In the genomic region with DNA sequence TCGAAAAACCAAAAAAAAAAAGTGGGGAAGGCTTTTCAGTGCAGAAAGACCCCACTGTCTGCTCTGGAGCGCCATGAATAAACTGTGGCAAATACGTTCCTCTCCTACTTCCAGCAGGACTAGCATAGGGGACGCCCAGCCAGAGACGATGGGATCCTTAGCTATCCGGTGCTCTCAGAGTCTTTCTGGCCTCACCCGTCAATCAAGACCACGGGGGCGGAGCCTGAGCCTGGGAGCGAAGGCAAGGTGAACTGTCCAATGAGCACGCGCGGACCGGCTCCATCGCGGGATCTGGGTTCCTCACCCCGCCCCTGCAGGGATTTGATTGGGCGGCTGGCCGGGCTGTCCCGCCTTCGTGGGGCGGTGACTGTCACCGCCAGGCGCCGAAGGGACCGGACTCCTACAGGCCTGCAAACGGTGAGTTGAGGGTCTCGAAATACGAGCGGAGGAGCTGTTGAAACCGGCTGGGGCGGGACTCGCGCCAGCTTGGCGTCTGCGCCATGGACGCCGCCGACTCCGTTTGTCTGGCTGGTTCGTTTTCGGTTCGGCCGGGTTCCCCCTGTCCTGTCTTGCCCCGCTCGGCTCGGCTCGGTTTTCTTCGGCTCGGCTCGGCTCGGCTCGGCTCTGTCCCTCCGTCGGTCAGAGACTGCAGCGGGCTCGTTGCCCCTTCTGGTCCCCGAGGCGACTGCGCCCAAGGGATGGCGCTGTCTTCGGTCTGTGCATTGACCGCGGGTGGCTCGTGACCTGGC, we compare ENCODE assay signal across 8 mouse cellular contexts. TPM values are rescaled to one million over a fixed set of nuclear protein-coding genes. Genes with fewer than 3 reads are reported as not detected.
DNase-seq lines count a peak whose midpoint lies in the region; ATAC-seq and TF ChIP-seq lines count a peak whose summit lies in the region.

A gene (plus strand): TSS at position 350 of the 749 bp plus-strand sequence.

- DNase-seq in gastrocnemius, postnatal 10 days = peak; percentile 99
- peak; percentile 100 for DNase-seq in induced T-regulatory cell, adult 2 months (ENCODE audit: low read depth)
- DNase-seq in left cerebral cortex, adult 9 months (ENCODE audit: low spot score in 2 of 2) = peak; percentile 95 to 98
- peak; percentile 99 for DNase-seq in right cerebral cortex, postnatal 14 days
- DNase-seq in urinary bladder, postnatal 36 days (ENCODE audit: low spot score in 2 of 2) = peak; percentile 99

- ATAC-seq in activated CD4-positive, CD25-positive, alpha-beta regulatory T cell, adult 4 months = peak; percentile 94
- ATAC-seq in megakaryocyte progenitor cell, adult 5-6 weeks (replicated peaks; ENCODE audit: poor library complexity) = peak; percentile 96

- H3K4me3 ChIP-seq in cortical plate, adult 2 months (ENCODE audit: insufficient read depth, low read length) = peak within 1 kb of the TSS; percentile 70

- TF ChIP-seq POLR2A in cortical plate, adult 2 months (IDR thresholded peaks at IDR 0.05; ENCODE audit: extremely low read depth, insufficient read depth, low read length) = peak; percentile 84

- H3K27ac ChIP-seq in cortical plate, adult 2 months (ENCODE audit: insufficient read depth, low read length) = peak within 1 kb of the TSS; percentile 95

- H3K4me1 ChIP-seq in cortical plate, adult 2 months (ENCODE audit: control insufficient read depth, insufficient read depth, low read length) = peaks cover 2% of the 10 kb centered on the region; the same call in 1 of the 2 replicates

- no peak for TF ChIP-seq CTCF in cortical plate, adult 2 months (IDR thresholded peaks at IDR 0.05; ENCODE audit: extremely low read depth, insufficient read depth, low read length)

RNA-seq across cellular contexts. Expression of the gene that starts here (rescaled TPM):
- polyA plus RNA-seq in activated CD4-positive, CD25-positive, alpha-beta regulatory T cell, adult 4 months (2017; shearing (Covaris generic)) = 10 to 100 TPM; 49.5 to 56.8 TPM
- polyA plus RNA-seq in cortical plate, adult 2 months (2012; rRNA removed) = 89.9 and 97.3 TPM in 2 replicates
- total RNA-seq in gastrocnemius, postnatal 10 days (2021) = 10 to 100 TPM; 34.4 to 34.7 TPM
- total RNA-seq in megakaryocyte progenitor cell, adult 5-6 weeks (2015) = 21.8 and 25.4 TPM in 2 replicates
- 28.4 and 31.8 TPM in 2 replicates for total RNA-seq in megakaryocyte progenitor cell, adult 5-6 weeks (2017)

Comparison
In these comparisons a context has a peak if more than half of its experiments do, and no peak if none do; other contexts are left out.
1. Peak in every context shown above with its lines: DNase-seq, ATAC-seq, H3K4me3 ChIP-seq and H3K27ac ChIP-seq.